8 mouse cellular contexts compared by ENCODE assay signal in genomic region chr13:104089387-104089786, GRCm38 (mm10). TPM values are rescaled to one million over a fixed set of nuclear protein-coding genes. Genes with fewer than 3 reads are reported as not detected.
A peak's percentile ranks its signal among the peaks of the same experiment; 100 is the strongest.
DNase-seq lines count a peak whose midpoint lies in the region; ATAC-seq and TF ChIP-seq lines count a peak whose summit lies in the region.

No protein-coding gene starts in this region.

- 12% methylated on average over 1 of the region's 1 CpGs for WGBS in heart, adult 2 months
- 29% methylated on average over 1 of the region's 1 CpGs for WGBS in heart, embryonic 11.5 days (ENCODE audit: insufficient replicate concordance)
- 14% methylated on average over 1 of the region's 1 CpGs for WGBS in hindbrain, embryonic 13.5 days
- 4% methylated on average over 1 of the region's 1 CpGs for WGBS in liver, adult 2 months

- TF ChIP-seq POLR2A in heart, adult 2 months (IDR thresholded peaks at IDR 0.05; ENCODE audit: insufficient read depth, low read depth, low read length) = no peak
- no peak for TF ChIP-seq POLR2A in liver, adult 2 months (IDR thresholded peaks at IDR 0.05; ENCODE audit: extremely low read depth, insufficient read depth, low read length)

- intact Hi-C loops in heart, adult 2 months (cut with DNase I) = loop anchor here (5.0 kb wide), 2 partner anchors 337 to 387 kb away; no protein-coding TSS in a partner anchor

- in situ Hi-C loops in Patski (cut with MboI; ENCODE audit: low pct_unique_long_range_greater_than_20kb) = no loop called here

- H3K9ac ChIP-seq in heart, adult 2 months (ENCODE audit: low read depth, low read length) = no peak overlapping the region
- no peak overlapping the region for H3K9ac ChIP-seq in heart, embryonic 11.5 days (ENCODE audit: low read depth, low read length)
- H3K9ac ChIP-seq in hindbrain, embryonic 13.5 days = no peak overlapping the region
- no peak overlapping the region for H3K9ac ChIP-seq in liver, adult 2 months (ENCODE audit: low read depth, low read length)

- H3K9me3 ChIP-seq in heart, embryonic 11.5 days (replicated peaks; ENCODE audit: control insufficient read depth, low read length) = no peaks in the 10 kb centered on the region
- no peaks in the 10 kb centered on the region for H3K9me3 ChIP-seq in hindbrain, embryonic 13.5 days

- H3K27ac ChIP-seq in heart, adult 2 months = no peak overlapping the region
- no peak overlapping the region for H3K27ac ChIP-seq in heart, embryonic 11.5 days (ENCODE audit: low read depth, low read length)
- no peak overlapping the region for H3K27ac ChIP-seq in hindbrain, embryonic 13.5 days
- H3K27ac ChIP-seq in liver, adult 2 months (replicated peaks; ENCODE audit: insufficient read depth, low read depth, low read length) = no peak overlapping the region

- no peak overlapping the region for H3K4me2 ChIP-seq in heart, embryonic 11.5 days
- H3K4me2 ChIP-seq in hindbrain, embryonic 13.5 days = no peak overlapping the region

- no peaks in the 10 kb centered on the region; the same call in 1 of the 2 replicates for H3K4me1 ChIP-seq in heart, adult 2 months (ENCODE audit: control insufficient read depth, insufficient read depth, low read length)
- no peaks in the 10 kb centered on the region for H3K4me1 ChIP-seq in heart, embryonic 11.5 days (ENCODE audit: control insufficient read depth, insufficient read depth, low read length)
- no peaks in the 10 kb centered on the region for H3K4me1 ChIP-seq in hindbrain, embryonic 13.5 days (replicated peaks)
- peaks cover 4% of the 10 kb centered on the region for H3K4me1 ChIP-seq in liver, adult 2 months (ENCODE audit: control insufficient read depth, insufficient read depth, low read length)

- POLR2A ChIA-PET in Patski (lab: Charles Lee) = interaction anchor here (1.2 kb wide), 1 partner anchor 315 kb away, joined by 3 read pairs; the partner anchor contains the start of gene Srek1

- H3K4me3 ChIP-seq in heart, adult 2 months = no peak overlapping the region
- no peak overlapping the region for H3K4me3 ChIP-seq in heart, embryonic 11.5 days (ENCODE audit: low read depth, low read length)
- no peak overlapping the region for H3K4me3 ChIP-seq in hindbrain, embryonic 13.5 days
- H3K4me3 ChIP-seq in liver, adult 2 months (ENCODE audit: insufficient read depth, low read depth, low read length) = no peak overlapping the region

- peak; percentile 79 for TF ChIP-seq EP300 in heart, adult 2 months (IDR thresholded peaks at IDR 0.05; ENCODE audit: insufficient read depth, low read depth, low read length)

- H3K36me3 ChIP-seq in heart, adult 2 months (ENCODE audit: control insufficient read depth, insufficient read depth, low read length) = no peaks in the 10 kb centered on the region
- no peaks in the 10 kb centered on the region for H3K36me3 ChIP-seq in heart, embryonic 11.5 days (ENCODE audit: control insufficient read depth, insufficient read depth, low read length)
- H3K36me3 ChIP-seq in hindbrain, embryonic 13.5 days = no peaks in the 10 kb centered on the region
- H3K36me3 ChIP-seq in liver, adult 2 months (ENCODE audit: control insufficient read depth, insufficient read depth, low read length) = no peaks in the 10 kb centered on the region

- peak; percentile 14 to 41 for DNase-seq in heart, adult 2 months
- no peak for DNase-seq in Patski (ENCODE audit: low read depth, low spot score)
- DNase-seq in embryo, embryonic 10 days (ENCODE audit: low spot score) = peak; percentile 77
- DNase-seq in liver, adult 2 months (ENCODE audit: extremely low read depth, low read depth, low spot score) = peak; percentile 65
- peak; percentile 55 for DNase-seq in naive thymus-derived CD4-positive, alpha-beta T cell, adult 2 months (ENCODE audit: low read depth)
- DNase-seq in thymus, postnatal 4 days = peak; percentile 71

- ATAC-seq in heart, embryonic 11.5 days (replicated peaks; ENCODE audit: insufficient number of reproducible peaks, low FRiP score, low TSS enrichment) = no peak
- ATAC-seq in Patski = peak; percentile 47
- peak; percentile 73; the same call in 1 of the 2 replicates for ATAC-seq in hindbrain, embryonic 13.5 days (ENCODE audit: low FRiP score)

- no peaks in the 10 kb centered on the region for H3K27me3 ChIP-seq in heart, adult 2 months (ENCODE audit: control insufficient read depth, insufficient read depth, low read length)
- H3K27me3 ChIP-seq in heart, embryonic 11.5 days (ENCODE audit: control insufficient read depth, insufficient read depth, low read length) = no peaks in the 10 kb centered on the region
- H3K27me3 ChIP-seq in Patski = no peaks in the 10 kb centered on the region
- H3K27me3 ChIP-seq in hindbrain, embryonic 13.5 days = no peaks in the 10 kb centered on the region
- no peaks in the 10 kb centered on the region for H3K27me3 ChIP-seq in liver, adult 2 months (ENCODE audit: control insufficient read depth, insufficient read depth, low read length)

- CTCF ChIA-PET in Patski (lab: Charles Lee) = interaction anchor here (0.8 to 2.1 kb wide), 14 partner anchors 9 to 393 kb away, joined by 3 to 9 read pairs (median 3); partner anchors contain the start of gene Srek1

- H3K79me2 ChIP-seq in heart, adult 2 months (replicated peaks; ENCODE audit: control insufficient read depth, insufficient read depth, low read length) = no peaks in the 10 kb centered on the region
- H3K79me2 ChIP-seq in liver, adult 2 months (ENCODE audit: control insufficient read depth, insufficient read depth, low read length) = no peaks in the 10 kb centered on the region

- TF ChIP-seq CTCF in heart, adult 2 months (IDR thresholded peaks at IDR 0.05) = peak; percentile 92
- peak; percentile 92 for TF ChIP-seq CTCF in Patski (IDR thresholded peaks at IDR 0.05)
- TF ChIP-seq CTCF in liver, adult 2 months (IDR thresholded peaks at IDR 0.05; ENCODE audit: low read depth, low read length) = peak; percentile 94

RNA-seq across cellular contexts. Expression of gene Nln, which starts 20.0 kb away (rescaled TPM):
- 10 to 100 TPM in 1 of 2 experiments, 1 to 10 TPM in 1; 8.8 to 11.0 TPM for total RNA-seq in heart, adult 2 months (2021)
- polyA plus RNA-seq in heart, adult 2 months (2012; rRNA removed) = 4.5 and 5.3 TPM in 2 replicates
- polyA plus RNA-seq in heart, embryonic 11.5 days (2014; fragmentation: Nextera tagmentation; extraction: Ambion mirVana) = 25.2 and 28.7 TPM in 2 replicates
- 29.2 TPM for polyA plus RNA-seq in Patski (2021)
- 41.9 and 44.8 TPM in 2 replicates for polyA plus RNA-seq in hindbrain, embryonic 13.5 days (2015; fragmentation: Nextera tagmentation; extraction: Ambion mirVana)
- total RNA-seq in liver, adult 2 months (2014; rRNA removed) = 33.9 and 39.0 TPM in 2 replicates
- polyA plus RNA-seq in liver, adult 2 months (2012; rRNA removed) = 9.1 and 9.8 TPM in 2 replicates

RNA-seq across cellular contexts. Expression of gene Sgtb, which starts 20.2 kb away (rescaled TPM):
- under 1 TPM; 0.57 to 0.99 TPM for total RNA-seq in heart, adult 2 months (2021)
- 0.39 and 0.70 TPM in 2 replicates for polyA plus RNA-seq in heart, adult 2 months (2012; rRNA removed)
- 2.8 and 3.2 TPM in 2 replicates for polyA plus RNA-seq in heart, embryonic 11.5 days (2014; fragmentation: Nextera tagmentation; extraction: Ambion mirVana)
- 8.3 TPM for polyA plus RNA-seq in Patski (2021)
- polyA plus RNA-seq in hindbrain, embryonic 13.5 days (2015; fragmentation: Nextera tagmentation; extraction: Ambion mirVana) = 32.7 and 34.7 TPM in 2 replicates
- 2.1 and 3.2 TPM in 2 replicates for total RNA-seq in liver, adult 2 months (2014; rRNA removed)
- polyA plus RNA-seq in liver, adult 2 months (2012; rRNA removed) = 0.34 and 0.51 TPM in 2 replicates
